Mouse (Mus musculus): ENCODE data around the gene Irf1. TPM values are rescaled to one million over a fixed set of nuclear protein-coding genes. Genes with fewer than 3 reads are reported as not detected.

Irf1 gene
- polyA plus RNA-seq (2014; fragmentation: Illumina TruSeq; extraction: RNeasy Lipid Tissue Mini Kit (QIAGEN cat#74804); ENCODE audit: insufficient read depth, low read depth, low replicate concordance) = 67.9 TPM

GRCm38 (mm10) chr11:53769760-53770124 lies at the start of gene Irf1:
Gene Irf1 (plus strand): TSS chr11:53770014.

DNA sequence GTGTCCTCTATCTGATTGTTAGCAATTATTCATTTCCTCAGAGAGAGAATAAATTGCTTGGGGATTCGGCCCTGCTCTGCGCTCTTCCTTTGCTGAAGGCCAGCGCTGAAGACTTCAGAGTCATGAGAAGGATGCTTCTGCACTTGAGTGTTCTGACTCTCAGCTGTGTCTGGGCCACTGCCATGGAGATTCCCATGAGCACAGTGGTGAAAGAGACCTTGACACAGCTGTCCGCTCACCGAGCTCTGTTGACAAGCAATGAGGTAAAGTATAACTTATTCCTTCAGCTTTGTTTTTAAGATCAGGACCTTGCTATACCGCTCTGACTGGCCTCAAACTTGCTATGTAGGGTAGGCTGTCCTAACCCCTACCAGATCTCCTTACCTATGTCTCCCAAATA lies 49.1 kb upstream of the Irf1 start, which contains the start of gene Il5:
Il5 (plus strand) TSS at position 80 of the 400 bp plus-strand sequence.

GRCm38 (mm10) chr11:53773087-53773486 lies 3.3 kb downstream of the Irf1 start, which contains the start of gene Gm17334:
Gene Gm17334 (minus strand): TSS chr11:53773187.

Other genes starting within 250 kb of the Irf1 start
- 6.5 TPM for gene Kif3a, start 202.6 kb upstream of the Irf1 start, polyA plus RNA-seq (2014; fragmentation: Illumina TruSeq; extraction: RNeasy Lipid Tissue Mini Kit (QIAGEN cat#74804); ENCODE audit: insufficient read depth, low read depth, low replicate concordance)
- not detected for gene Il4, start 151.3 kb upstream of the Irf1 start, polyA plus RNA-seq (2014; fragmentation: Illumina TruSeq; extraction: RNeasy Lipid Tissue Mini Kit (QIAGEN cat#74804); ENCODE audit: insufficient read depth, low read depth, low replicate concordance)
- gene Il13, start 135.3 kb upstream of the Irf1 start, polyA plus RNA-seq (2014; fragmentation: Illumina TruSeq; extraction: RNeasy Lipid Tissue Mini Kit (QIAGEN cat#74804); ENCODE audit: insufficient read depth, low read depth, low replicate concordance) = not detected
- gene Rad50, start 62.7 kb upstream of the Irf1 start, polyA plus RNA-seq (2014; fragmentation: Illumina TruSeq; extraction: RNeasy Lipid Tissue Mini Kit (QIAGEN cat#74804); ENCODE audit: insufficient read depth, low read depth, low replicate concordance) = 6.2 TPM
- gene Il5, start 49.2 kb upstream of the Irf1 start, polyA plus RNA-seq (2014; fragmentation: Illumina TruSeq; extraction: RNeasy Lipid Tissue Mini Kit (QIAGEN cat#74804); ENCODE audit: insufficient read depth, low read depth, low replicate concordance) = not detected
- 2.8 TPM for gene Gm17334, start 3.2 kb downstream of the Irf1 start, polyA plus RNA-seq (2014; fragmentation: Illumina TruSeq; extraction: RNeasy Lipid Tissue Mini Kit (QIAGEN cat#74804); ENCODE audit: insufficient read depth, low read depth, low replicate concordance)
- gene Gm12216, start 89.2 kb downstream of the Irf1 start, polyA plus RNA-seq (2014; fragmentation: Illumina TruSeq; extraction: RNeasy Lipid Tissue Mini Kit (QIAGEN cat#74804); ENCODE audit: insufficient read depth, low read depth, low replicate concordance) = 18.5 TPM
- 15.4 TPM for gene Slc22a5, start 121.6 kb downstream of the Irf1 start, polyA plus RNA-seq (2014; fragmentation: Illumina TruSeq; extraction: RNeasy Lipid Tissue Mini Kit (QIAGEN cat#74804); ENCODE audit: insufficient read depth, low read depth, low replicate concordance)
- 1.1 TPM for gene Slc22a21, start 210.3 kb downstream of the Irf1 start, polyA plus RNA-seq (2014; fragmentation: Illumina TruSeq; extraction: RNeasy Lipid Tissue Mini Kit (QIAGEN cat#74804); ENCODE audit: insufficient read depth, low read depth, low replicate concordance)

Data from lung, adult 10 weeks (tissue).